In genomic region chr9:70207151-70207831, GRCm38 (mm10) we compare ENCODE assay signal across 8 mouse cellular contexts. TPM values are rescaled to one million over a fixed set of nuclear protein-coding genes. Genes with fewer than 3 reads are reported as not detected.
DNase-seq lines count a peak whose midpoint lies in the region; ATAC-seq and TF ChIP-seq lines count a peak whose summit lies in the region.

TSS of gene Myo1e (plus strand) at chr9:70207350.

- H3K36me3 ChIP-seq in C2C12 (ENCODE audit: control insufficient read depth, insufficient read depth): no peaks in the 10 kb centered on the region
- no peaks in the 10 kb centered on the region for H3K36me3 ChIP-seq in forebrain, embryonic 12.5 days (replicated peaks)
- no peaks in the 10 kb centered on the region for H3K36me3 ChIP-seq in heart, embryonic 16.5 days (ENCODE audit: control insufficient read depth, insufficient read depth)
- H3K36me3 ChIP-seq in liver, embryonic 13.5 days: no peaks in the 10 kb centered on the region
- no peaks in the 10 kb centered on the region for H3K36me3 ChIP-seq in stomach, embryonic 14.5 days (ENCODE audit: control insufficient read depth, insufficient read depth, low read length)

- peaks cover 32% of the 10 kb centered on the region for H3K79me3 ChIP-seq in C2C12 (ENCODE audit: low read depth)

- peak within 1 kb of the TSS; percentile 68 for H3K9ac ChIP-seq in forebrain, embryonic 12.5 days
- H3K9ac ChIP-seq in heart, embryonic 16.5 days (ENCODE audit: low read length): peak within 1 kb of the TSS; percentile 87
- peak within 1 kb of the TSS; percentile 56 for H3K9ac ChIP-seq in liver, embryonic 13.5 days
- peak within 1 kb of the TSS; percentile 80 for H3K9ac ChIP-seq in stomach, embryonic 14.5 days (replicated peaks; ENCODE audit: low read depth, low read length)

- peak within 1 kb of the TSS; percentile 39; the same call in 1 of the 2 replicates for H3K27ac ChIP-seq in forebrain, embryonic 12.5 days
- peak within 1 kb of the TSS; percentile 96 for H3K27ac ChIP-seq in heart, embryonic 16.5 days (ENCODE audit: low read length)
- H3K27ac ChIP-seq in liver, embryonic 13.5 days: peak within 1 kb of the TSS; percentile 43; the same call in 1 of the 2 replicates
- H3K27ac ChIP-seq in stomach, embryonic 14.5 days (ENCODE audit: low read length): peak within 1 kb of the TSS; percentile 92

- no peaks in the 10 kb centered on the region for H3K27me3 ChIP-seq in C2C12 (ENCODE audit: control insufficient read depth, insufficient read depth, insufficient read length)
- H3K27me3 ChIP-seq in forebrain, embryonic 12.5 days: peaks cover 22% of the 10 kb centered on the region; the same call in 1 of the 2 replicates
- H3K27me3 ChIP-seq in heart, embryonic 16.5 days (ENCODE audit: control insufficient read depth, insufficient read depth, low read length): no peaks in the 10 kb centered on the region
- peaks cover 49% of the 10 kb centered on the region for H3K27me3 ChIP-seq in liver, embryonic 13.5 days
- H3K27me3 ChIP-seq in stomach, embryonic 14.5 days (ENCODE audit: control insufficient read depth, insufficient read depth, low read length): no peaks in the 10 kb centered on the region

- peak within 1 kb of the TSS; percentile 98 for H3K4me2 ChIP-seq in forebrain, embryonic 12.5 days
- H3K4me2 ChIP-seq in heart, embryonic 16.5 days (ENCODE audit: low read depth, low read length): peak within 1 kb of the TSS; percentile 93
- H3K4me2 ChIP-seq in liver, embryonic 13.5 days: peak within 1 kb of the TSS; percentile 67
- peak within 1 kb of the TSS; percentile 95 for H3K4me2 ChIP-seq in stomach, embryonic 14.5 days (replicated peaks; ENCODE audit: low read depth, low read length)

- WGBS in forebrain, embryonic 12.5 days: under 1% methylated on average over 43 of the region's 43 CpGs
- WGBS in heart, embryonic 16.5 days: under 1% methylated on average over 43 of the region's 43 CpGs
- under 1% methylated on average over 43 of the region's 43 CpGs for WGBS in liver, embryonic 13.5 days (ENCODE audit: insufficient replicate concordance)
- under 1% methylated on average over 43 of the region's 43 CpGs for WGBS in stomach, embryonic 14.5 days

- H3K4me1 ChIP-seq in forebrain, embryonic 12.5 days: peaks cover 14% of the 10 kb centered on the region
- 0 out of 2 replicates have a peak, but pooled peaks cover 3% of the 10 kb centered on the region for H3K4me1 ChIP-seq in heart, embryonic 16.5 days (ENCODE audit: control insufficient read depth, insufficient read depth, low read length)
- peaks cover 3% of the 10 kb centered on the region; the same call in 1 of the 2 replicates for H3K4me1 ChIP-seq in liver, embryonic 13.5 days (replicated peaks)
- peaks cover 9% of the 10 kb centered on the region; the same call in 1 of the 2 replicates for H3K4me1 ChIP-seq in stomach, embryonic 14.5 days (ENCODE audit: control insufficient read depth, insufficient read depth, low read length)

- peak; percentile 53 for DNase-seq in c-Kit-positive CD71-negative TER-119-negative erythroid progenitor cells, embryonic 14.5 days (ENCODE audit: low read depth)
- peak; percentile 94 to 96 for DNase-seq in kidney, postnatal 25 days
- peak; percentile 32 for DNase-seq in liver, embryonic 13.5 days
- DNase-seq in natural killer cell, adult 2 months (ENCODE audit: low spot score in 2 of 2): peak; percentile 79 to 82

- H3K4me3 ChIP-seq in C2C12 (ENCODE audit: insufficient read depth, poor library complexity, severe bottlenecking): peak within 1 kb of the TSS; percentile 69
- peak within 1 kb of the TSS; percentile 68 for H3K4me3 ChIP-seq in forebrain, embryonic 12.5 days (replicated peaks)
- peak within 1 kb of the TSS; percentile 79 for H3K4me3 ChIP-seq in heart, embryonic 16.5 days (ENCODE audit: low read length)
- peak within 1 kb of the TSS; percentile 60 for H3K4me3 ChIP-seq in liver, embryonic 13.5 days (replicated peaks)
- H3K4me3 ChIP-seq in stomach, embryonic 14.5 days (ENCODE audit: low read depth, low read length): peak within 1 kb of the TSS; percentile 74

- H3ac ChIP-seq in C2C12 (ENCODE audit: control insufficient read depth, insufficient read length, low read depth): peak within 1 kb of the TSS; percentile 94

- H3K9me3 ChIP-seq in forebrain, embryonic 12.5 days: no peaks in the 10 kb centered on the region
- 0 out of 2 replicates have a peak, but pooled peaks cover 3% of the 10 kb centered on the region for H3K9me3 ChIP-seq in heart, embryonic 16.5 days (replicated peaks; ENCODE audit: control insufficient read depth, low read length)
- H3K9me3 ChIP-seq in liver, embryonic 13.5 days (replicated peaks): no peaks in the 10 kb centered on the region
- 0 out of 2 replicates have a peak, but pooled peaks cover 4% of the 10 kb centered on the region for H3K9me3 ChIP-seq in stomach, embryonic 14.5 days (ENCODE audit: control insufficient read depth, low read depth, low read length)

- peak; percentile 95 for ATAC-seq in forebrain, embryonic 12.5 days (ENCODE audit: low FRiP score)
- ATAC-seq in heart, embryonic 16.5 days (replicated peaks; ENCODE audit: extremely low read depth, insufficient read depth, low FRiP score): peak; percentile 94
- peak; percentile 79 for ATAC-seq in liver, embryonic 13.5 days (ENCODE audit: low read depth)
- peak; percentile 93 for ATAC-seq in stomach, embryonic 14.5 days (ENCODE audit: insufficient number of reproducible peaks, insufficient read depth, low FRiP score, low read depth)

- H3K79me2 ChIP-seq in C2C12 (ENCODE audit: control insufficient read depth, insufficient read depth): peaks cover 52% of the 10 kb centered on the region

- no peak for TF ChIP-seq CTCF in C2C12 (IDR thresholded peaks at IDR 0.05; ENCODE audit: control insufficient read depth, insufficient read depth, insufficient read length)

TF ChIP-seq in C2C12, 6 proteins besides CTCF, POLR2A, EP300 and RAD21:
- TF ChIP-seq USF1 (IDR thresholded peaks at IDR 0.05; ENCODE audit: low read depth) (no peak), MYOG (IDR thresholded peaks at IDR 0.05; ENCODE audit: control insufficient read depth, extremely low read depth, insufficient read length) (no peak), FOSL1 (IDR thresholded peaks at IDR 0.05; ENCODE audit: insufficient read depth, low read length, poor library complexity, severe bottlenecking) (no peak), CEBPB (IDR thresholded peaks at IDR 0.05; ENCODE audit: low read depth) (no peak), MAX (IDR thresholded peaks at IDR 0.05) (no peak), MYOD1 (IDR thresholded peaks at IDR 0.05; ENCODE audit: control insufficient read depth, insufficient read length, low read depth) (no peak)

RNA-seq across cellular contexts. Expression of gene Myo1e, which starts in this region (rescaled TPM):
- 27.3 TPM for polyA plus RNA-seq in C2C12 (2012; fragmentation: generic; extraction: Trizol)
- 10.3 and 11.3 TPM in 2 replicates for polyA plus RNA-seq in forebrain, embryonic 12.5 days (2016; fragmentation: Nextera tagmentation; extraction: Ambion mirVana)
- polyA plus RNA-seq in heart, embryonic 16.5 days (2015; fragmentation: Nextera tagmentation; extraction: Ambion mirVana): 12.2 and 15.6 TPM in 2 replicates
- 2.2 and 3.2 TPM in 2 replicates for polyA plus RNA-seq in liver, embryonic 13.5 days (2015; fragmentation: Nextera tagmentation; extraction: Ambion mirVana)
- 23.2 and 30.1 TPM in 2 replicates for polyA plus RNA-seq in stomach, embryonic 14.5 days (2014; fragmentation: Nextera tagmentation; extraction: Ambion mirVana)

Comparison
In these comparisons a context has a peak if more than half of its experiments do, and no peak if none do; other contexts are left out.
1. Peak in every context shown above with its lines: DNase-seq, ATAC-seq, H3K4me3 ChIP-seq and H3K27ac ChIP-seq.
2. DNase-seq: peak in every context shown above with its lines; median percentile 95 in kidney, postnatal 25 days; 80 in natural killer cell, adult 2 months; 53 in c-Kit-positive CD71-negative TER-119-negative erythroid progenitor cells, embryonic 14.5 days; 32 in liver, embryonic 13.5 days.
3. H3K27ac ChIP-seq: peak in every context shown above with its lines; median percentile 96 in heart, embryonic 16.5 days; 92 in stomach, embryonic 14.5 days; 43 in liver, embryonic 13.5 days; 39 in forebrain, embryonic 12.5 days.